Mouse (Mus musculus): Measurements from ENCODE around the gene Grin2b. TPM values are rescaled to one million over a fixed set of nuclear protein-coding genes. Genes with fewer than 3 reads are reported as not detected.

Grin2b gene
- polyA plus RNA-seq, 1 experiment, result 4.0 TPM

- WGBS, result 51% methylated on average over 4 of the region's 4 CpGs
- peak in 1 of 2 experiments; percentile 4 for DNase-seq
- H3K27me3 ChIP-seq (ENCODE audit: control insufficient read depth, insufficient read depth, low read length), result no peaks in the 10 kb centered on the region
- no peak overlapping the region for H3K27ac ChIP-seq (ENCODE audit: insufficient read depth, low read length)
- H3K4me3 ChIP-seq (replicated peaks; ENCODE audit: insufficient read depth, low read depth, low read length), result no peak overlapping the region
- TF ChIP-seq CTCF (IDR thresholded peaks at IDR 0.05; ENCODE audit: borderline replicate concordance, insufficient read depth, low read depth, low read length) (no peak), POLR2A (IDR thresholded peaks at IDR 0.05; ENCODE audit: borderline replicate concordance, insufficient read depth, low read length) (no peak)
- H3K4me1 ChIP-seq (ENCODE audit: control insufficient read depth, insufficient read depth, low read length), result no peaks in the 10 kb centered on the region
These were observed 376.4 kb downstream of the Grin2b start for GRCm38 (mm10) chr6:135796911-135797310.

DNA sequence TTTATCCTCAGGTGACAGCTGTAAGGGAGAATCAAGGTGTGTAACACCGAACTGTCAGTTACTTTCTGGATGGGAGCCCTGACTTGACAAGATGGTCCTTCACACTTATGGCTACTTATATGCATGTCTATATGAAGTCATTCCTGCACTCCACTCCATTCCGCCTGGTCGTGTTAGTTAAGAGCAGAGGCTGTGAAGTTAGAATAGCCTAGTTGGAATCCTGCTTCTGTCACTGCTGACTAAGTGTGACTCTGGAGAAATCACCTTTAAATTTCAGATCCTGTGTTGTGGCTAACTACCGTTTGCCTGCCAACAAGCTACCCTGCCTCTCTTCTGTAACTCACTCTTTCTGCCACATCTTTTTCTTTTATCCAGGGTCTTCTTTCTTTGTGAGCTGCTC lies 381.9 kb downstream of the Grin2b start:
- no peak overlapping the region for H3K27ac ChIP-seq (ENCODE audit: insufficient read depth, low read length)
- WGBS, result 94% methylated on average over 4 of the region's 4 CpGs
- no peak overlapping the region for H3K4me3 ChIP-seq (replicated peaks; ENCODE audit: insufficient read depth, low read depth, low read length)
- no peaks in the 10 kb centered on the region for H3K4me1 ChIP-seq (ENCODE audit: control insufficient read depth, insufficient read depth, low read length)
- H3K27me3 ChIP-seq (ENCODE audit: control insufficient read depth, insufficient read depth, low read length), result no peaks in the 10 kb centered on the region
- TF ChIP-seq POLR2A (IDR thresholded peaks at IDR 0.05; ENCODE audit: borderline replicate concordance, insufficient read depth, low read length), result no peak
- no peak for TF ChIP-seq CTCF (IDR thresholded peaks at IDR 0.05; ENCODE audit: borderline replicate concordance, insufficient read depth, low read depth, low read length)
- DNase-seq, result no peak

- Histone ChIP-seq H3K27me3 (ENCODE audit: control insufficient read depth, insufficient read depth, low read length) (no peaks in the 10 kb centered on the region), H3K4me3 (replicated peaks; ENCODE audit: insufficient read depth, low read depth, low read length) (no peak overlapping the region), H3K27ac (ENCODE audit: insufficient read depth, low read length) (no peak overlapping the region), H3K4me1 (ENCODE audit: control insufficient read depth, insufficient read depth, low read length) (no peaks in the 10 kb centered on the region)
- TF ChIP-seq POLR2A (IDR thresholded peaks at IDR 0.05; ENCODE audit: borderline replicate concordance, insufficient read depth, low read length) (no peak), CTCF (IDR thresholded peaks at IDR 0.05; ENCODE audit: borderline replicate concordance, insufficient read depth, low read depth, low read length) (no peak)
- 57% methylated on average over 11 of the region's 11 CpGs for WGBS
- DNase-seq, result no peak
These were observed 383.6 kb downstream of the Grin2b start for GRCm38 (mm10) chr6:135789603-135790170.

DNA sequence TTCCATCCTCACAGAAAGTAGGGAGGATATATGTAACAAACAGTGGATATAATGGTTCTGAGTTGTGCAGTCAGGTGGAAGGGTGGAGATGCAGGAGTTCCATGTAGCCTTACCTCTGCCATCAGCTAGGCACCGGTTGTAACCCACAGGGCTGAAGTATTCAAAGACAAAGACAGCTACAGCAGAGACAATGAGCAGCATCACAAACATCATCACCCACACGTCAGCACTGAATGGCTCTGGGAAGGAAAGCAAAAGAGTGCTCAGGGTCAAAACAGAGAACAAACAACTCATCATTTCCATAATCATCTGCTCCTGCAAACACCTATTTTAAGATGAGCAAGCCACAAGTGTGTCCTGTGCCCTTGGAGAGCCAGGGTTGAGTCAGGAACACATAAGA lies 398.6 kb downstream of the Grin2b start:
- Histone ChIP-seq H3K27me3 (ENCODE audit: control insufficient read depth, insufficient read depth, low read length) (no peaks in the 10 kb centered on the region), H3K4me3 (replicated peaks; ENCODE audit: insufficient read depth, low read depth, low read length) (no peak overlapping the region), H3K4me1 (ENCODE audit: control insufficient read depth, insufficient read depth, low read length) (no peaks in the 10 kb centered on the region), H3K27ac (ENCODE audit: insufficient read depth, low read length) (no peak overlapping the region)
- 73% methylated on average over 2 of the region's 2 CpGs for WGBS
- no peak for DNase-seq
- TF ChIP-seq CTCF (IDR thresholded peaks at IDR 0.05; ENCODE audit: borderline replicate concordance, insufficient read depth, low read depth, low read length) (no peak), POLR2A (IDR thresholded peaks at IDR 0.05; ENCODE audit: borderline replicate concordance, insufficient read depth, low read length) (no peak)

GRCm38 (mm10) chr6:135767572-135767971 lies 405.7 kb downstream of the Grin2b start:
- Histone ChIP-seq H3K4me3 (replicated peaks; ENCODE audit: insufficient read depth, low read depth, low read length) (no peak overlapping the region), H3K27ac (ENCODE audit: insufficient read depth, low read length) (no peak overlapping the region), H3K4me1 (ENCODE audit: control insufficient read depth, insufficient read depth, low read length) (no peaks in the 10 kb centered on the region; the same call in 1 of the 2 replicates), H3K27me3 (ENCODE audit: control insufficient read depth, insufficient read depth, low read length) (no peaks in the 10 kb centered on the region)
- 81% methylated on average over 8 of the region's 8 CpGs for WGBS
- TF ChIP-seq POLR2A (IDR thresholded peaks at IDR 0.05; ENCODE audit: borderline replicate concordance, insufficient read depth, low read length) (no peak), CTCF (IDR thresholded peaks at IDR 0.05; ENCODE audit: borderline replicate concordance, insufficient read depth, low read depth, low read length) (no peak)
- no peak for DNase-seq

GRCm38 (mm10) chr6:135758735-135759134 lies 414.6 kb downstream of the Grin2b start:
- no peak for DNase-seq
- WGBS, result 67% methylated on average over 1 of the region's 1 CpGs
- H3K27ac ChIP-seq (ENCODE audit: insufficient read depth, low read length), result no peak overlapping the region

GRCm38 (mm10) chr6:135756075-135756474 lies 417.2 kb downstream of the Grin2b start:
- Histone ChIP-seq H3K27ac (ENCODE audit: insufficient read depth, low read length) (no peak overlapping the region), H3K4me3 (replicated peaks; ENCODE audit: insufficient read depth, low read depth, low read length) (no peak overlapping the region), H3K4me1 (ENCODE audit: control insufficient read depth, insufficient read depth, low read length) (no peaks in the 10 kb centered on the region), H3K27me3 (ENCODE audit: control insufficient read depth, insufficient read depth, low read length) (no peaks in the 10 kb centered on the region)
- 82% methylated on average over 1 of the region's 1 CpGs for WGBS
- DNase-seq, result no peak
- no peak for TF ChIP-seq POLR2A (IDR thresholded peaks at IDR 0.05; ENCODE audit: borderline replicate concordance, insufficient read depth, low read length)
- TF ChIP-seq CTCF (IDR thresholded peaks at IDR 0.05; ENCODE audit: borderline replicate concordance, insufficient read depth, low read depth, low read length), result no peak

More at GRCm38 (mm10) chr6:135758735-135759134, 414.6 kb downstream of the Grin2b start:
- TF ChIP-seq CTCF (IDR thresholded peaks at IDR 0.05; ENCODE audit: borderline replicate concordance, insufficient read depth, low read depth, low read length) (no peak), POLR2A (IDR thresholded peaks at IDR 0.05; ENCODE audit: borderline replicate concordance, insufficient read depth, low read length) (no peak)
- Histone ChIP-seq H3K4me1 (ENCODE audit: control insufficient read depth, insufficient read depth, low read length) (no peaks in the 10 kb centered on the region), H3K4me3 (replicated peaks; ENCODE audit: insufficient read depth, low read depth, low read length) (no peak overlapping the region), H3K27me3 (ENCODE audit: control insufficient read depth, insufficient read depth, low read length) (no peaks in the 10 kb centered on the region)

DNA sequence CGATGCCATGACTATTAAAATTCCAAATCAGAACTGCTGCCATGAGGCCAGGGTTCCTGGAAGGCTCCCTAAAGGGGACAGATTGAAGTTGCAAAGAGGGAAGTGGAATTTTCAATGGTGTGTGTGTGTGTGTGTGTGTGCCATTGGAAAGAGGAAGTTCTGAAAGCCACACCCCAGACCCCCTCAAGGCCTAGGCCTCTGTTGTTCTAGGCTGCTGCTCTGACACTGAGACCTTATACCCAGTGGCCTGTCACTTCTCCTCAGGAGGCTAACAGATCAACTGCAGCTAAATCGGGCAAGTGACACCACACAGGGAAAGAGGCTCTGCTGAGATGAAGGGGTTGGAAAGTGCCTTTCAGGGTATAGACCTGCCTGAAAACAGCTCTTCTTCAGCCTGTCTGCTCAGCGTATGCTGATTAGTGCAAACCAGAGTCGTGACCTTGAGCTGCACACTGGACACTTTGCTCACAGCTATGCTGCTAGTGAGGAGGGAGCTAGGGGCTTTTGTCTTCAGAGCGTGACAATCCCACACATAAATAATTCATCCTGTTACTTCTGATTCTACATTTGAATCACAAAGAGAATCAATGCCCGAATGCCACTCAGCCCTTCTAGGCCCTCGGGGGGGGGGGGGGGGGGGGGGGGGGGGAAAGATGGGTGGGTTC lies 424.8 kb downstream of the Grin2b start:
- no peak for DNase-seq
- no peak for TF ChIP-seq CTCF (IDR thresholded peaks at IDR 0.05; ENCODE audit: borderline replicate concordance, insufficient read depth, low read depth, low read length)
- TF ChIP-seq POLR2A (IDR thresholded peaks at IDR 0.05; ENCODE audit: borderline replicate concordance, insufficient read depth, low read length), result no peak
- WGBS, result 50% methylated on average over 7 of the region's 7 CpGs
- H3K27ac ChIP-seq (ENCODE audit: insufficient read depth, low read length), result no peak overlapping the region
- H3K4me1 ChIP-seq (ENCODE audit: control insufficient read depth, insufficient read depth, low read length), result no peaks in the 10 kb centered on the region
- H3K27me3 ChIP-seq (ENCODE audit: control insufficient read depth, insufficient read depth, low read length), result no peaks in the 10 kb centered on the region
- H3K4me3 ChIP-seq (replicated peaks; ENCODE audit: insufficient read depth, low read depth, low read length), result no peak overlapping the region

Measured in cerebellum, adult 2 months (tissue).